ENCODE assay signal across 26 mouse cellular contexts in genomic region chr19:11690839-11691238, GRCm38 (mm10). TPM values are rescaled to one million over a fixed set of nuclear protein-coding genes. Genes with fewer than 3 reads are reported as not detected.
A peak's percentile ranks its signal among the peaks of the same experiment; 100 is the strongest.
DNase-seq lines count a peak whose midpoint lies in the region; ATAC-seq and TF ChIP-seq lines count a peak whose summit lies in the region.
"Had no signal": no experiment of that assay in that cellular context is flagged by ENCODE, and none has a peak within 500 bp of the region (broad histone marks: within the 10 kb centered on the region; RNA-seq: fewer than 3 reads in every experiment).

Oosp1 (minus strand) TSS chr19:11691150.

- peak; percentile 2 for DNase-seq in lung, postnatal 36 days
- no peak for DNase-seq in lung, postnatal 0 days (ENCODE audit: low spot score)
- peak; percentile 16 to 29 for DNase-seq in B cell, adult 2 months
- DNase-seq in naive thymus-derived CD4-positive, alpha-beta T cell, adult 2 months (ENCODE audit: low read depth): peak; percentile 24
- peak; percentile 4 for DNase-seq in thymus, postnatal 14 days
- no peak for DNase-seq in kidney, adult 2 months
- DNase-seq: adrenal gland, adult 8-10 months; cerebellum, adult 11 months; cerebellum, adult 9-10 months; cerebellum, postnatal 36 days; forebrain, postnatal 0 days; gastrocnemius, postnatal 36 days; heart, adult 18-20 months; heart, postnatal 10 days; heart, postnatal 4 days had no signal

- no peak for TF ChIP-seq CTCF in lung, postnatal 0 days (IDR thresholded peaks at IDR 0.05)
- no peak for TF ChIP-seq CTCF in kidney, adult 2 months (conservative IDR thresholded peaks at IDR 0.05; ENCODE audit: insufficient read depth, insufficient read length, low read depth, low read length)

- 44% methylated on average over 5 of the region's 5 CpGs for WGBS in lung, postnatal 0 days
- 74% methylated on average over 5 of the region's 5 CpGs for WGBS in intestine, embryonic 15.5 days
- WGBS in kidney, adult 2 months: 37% methylated on average over 5 of the region's 5 CpGs
- WGBS in midbrain, embryonic 16.5 days: 69% methylated on average over 5 of the region's 5 CpGs

- no peak for TF ChIP-seq POLR2A in kidney, adult 2 months (IDR thresholded peaks at IDR 0.05; ENCODE audit: low read depth, low read length)

- no peak for TF ChIP-seq EP300 in lung, postnatal 0 days (IDR thresholded peaks at IDR 0.05)

- no peak within 1 kb of the TSS for H3K27ac ChIP-seq in lung, postnatal 0 days (ENCODE audit: low read length)
- H3K27ac ChIP-seq in intestine, embryonic 15.5 days: no peak within 1 kb of the TSS
- no peak within 1 kb of the TSS for H3K27ac ChIP-seq in kidney, adult 2 months (ENCODE audit: insufficient read depth, low read depth, low read length)
- no peak within 1 kb of the TSS for H3K27ac ChIP-seq in midbrain, embryonic 16.5 days (ENCODE audit: low read length)
- H3K27ac ChIP-seq: embryonic facial prominence, embryonic 10.5 days; forebrain, embryonic 13.5 days; heart, embryonic 10.5 days; hindbrain, embryonic 12.5 days had no signal

- H3K27me3 ChIP-seq in lung, postnatal 0 days (replicated peaks; ENCODE audit: insufficient read depth, low read length): no peaks in the 10 kb centered on the region
- H3K27me3 ChIP-seq in intestine, embryonic 15.5 days (replicated peaks): no peaks in the 10 kb centered on the region
- no peaks in the 10 kb centered on the region for H3K27me3 ChIP-seq in kidney, adult 2 months (replicated peaks; ENCODE audit: control insufficient read depth, insufficient read depth, low read length)
- no peaks in the 10 kb centered on the region for H3K27me3 ChIP-seq in midbrain, embryonic 16.5 days (ENCODE audit: control insufficient read depth, insufficient read depth, low read depth, low read length)
- H3K27me3 ChIP-seq: forebrain, embryonic 13.5 days; hindbrain, embryonic 12.5 days had no signal

- no peak within 1 kb of the TSS for H3K4me2 ChIP-seq in lung, postnatal 0 days (replicated peaks; ENCODE audit: low read depth, low read length)
- H3K4me2 ChIP-seq in intestine, embryonic 15.5 days (replicated peaks): no peak within 1 kb of the TSS
- H3K4me2 ChIP-seq in midbrain, embryonic 16.5 days (ENCODE audit: low read length): no peak within 1 kb of the TSS
- H3K4me2 ChIP-seq: forebrain, embryonic 13.5 days; hindbrain, embryonic 12.5 days had no signal

- ATAC-seq in lung, postnatal 0 days: no peak
- no peak for ATAC-seq in intestine, embryonic 15.5 days
- ATAC-seq in midbrain, embryonic 16.5 days: no peak
- ATAC-seq: forebrain, embryonic 13.5 days; forebrain, postnatal 0 days; hindbrain, embryonic 16.5 days; inflammation-experienced regulatory T-cells, adult 6 months had no signal

- no peaks in the 10 kb centered on the region for H3K36me3 ChIP-seq in lung, postnatal 0 days (ENCODE audit: insufficient read depth, low read length)
- no peaks in the 10 kb centered on the region for H3K36me3 ChIP-seq in intestine, embryonic 15.5 days
- H3K36me3 ChIP-seq in kidney, adult 2 months (ENCODE audit: control insufficient read depth, insufficient read depth, low read length): no peaks in the 10 kb centered on the region
- H3K36me3 ChIP-seq in midbrain, embryonic 16.5 days (ENCODE audit: control insufficient read depth, insufficient read depth, low read length): no peaks in the 10 kb centered on the region
- H3K36me3 ChIP-seq: embryonic facial prominence, embryonic 10.5 days; heart, embryonic 10.5 days; hindbrain, embryonic 12.5 days had no signal

- H3K9me3 ChIP-seq in lung, postnatal 0 days (ENCODE audit: low read length): no peaks in the 10 kb centered on the region
- H3K9me3 ChIP-seq in intestine, embryonic 15.5 days: no peaks in the 10 kb centered on the region
- no peaks in the 10 kb centered on the region for H3K9me3 ChIP-seq in midbrain, embryonic 16.5 days (replicated peaks; ENCODE audit: control insufficient read depth, low read length, poor library complexity, severe bottlenecking)
- H3K9me3 ChIP-seq: embryonic facial prominence, embryonic 10.5 days; forebrain, embryonic 13.5 days; heart, embryonic 10.5 days; hindbrain, embryonic 12.5 days had no signal

- H3K4me1 ChIP-seq in lung, postnatal 0 days (ENCODE audit: insufficient read depth, low read depth, low read length): no peaks in the 10 kb centered on the region
- H3K4me1 ChIP-seq in intestine, embryonic 15.5 days (replicated peaks): no peaks in the 10 kb centered on the region
- H3K4me1 ChIP-seq in kidney, adult 2 months (ENCODE audit: control insufficient read depth, insufficient read depth, low read length): no peaks in the 10 kb centered on the region
- H3K4me1 ChIP-seq in midbrain, embryonic 16.5 days (ENCODE audit: control insufficient read depth, insufficient read depth, low read length): no peaks in the 10 kb centered on the region
- H3K4me1 ChIP-seq: embryonic facial prominence, embryonic 10.5 days; forebrain, embryonic 13.5 days; heart, embryonic 10.5 days; hindbrain, embryonic 12.5 days had no signal

- no peak within 1 kb of the TSS for H3K9ac ChIP-seq in lung, postnatal 0 days (replicated peaks; ENCODE audit: low read depth)
- no peak within 1 kb of the TSS for H3K9ac ChIP-seq in intestine, embryonic 15.5 days
- H3K9ac ChIP-seq in midbrain, embryonic 16.5 days (ENCODE audit: low read depth, low read length): no peak within 1 kb of the TSS
- H3K9ac ChIP-seq: forebrain, embryonic 13.5 days; forebrain, postnatal 0 days; hindbrain, embryonic 12.5 days had no signal

- H3K4me3 ChIP-seq in lung, postnatal 0 days (ENCODE audit: low read depth, low read length): no peak within 1 kb of the TSS
- no peak within 1 kb of the TSS for H3K4me3 ChIP-seq in intestine, embryonic 15.5 days (replicated peaks)
- no peak within 1 kb of the TSS for H3K4me3 ChIP-seq in kidney, adult 2 months (ENCODE audit: insufficient read depth, low read depth, low read length)
- H3K4me3 ChIP-seq in midbrain, embryonic 16.5 days (ENCODE audit: low read depth, low read length): no peak within 1 kb of the TSS
- H3K4me3 ChIP-seq: embryonic facial prominence, embryonic 10.5 days; forebrain, embryonic 13.5 days; heart, embryonic 10.5 days; hindbrain, embryonic 12.5 days had no signal

RNA-seq across cellular contexts. Expression of gene Oosp1, which starts in this region (rescaled TPM):
- not detected in 2 replicates for polyA plus RNA-seq in lung, postnatal 0 days (2015; fragmentation: Nextera tagmentation; extraction: Ambion mirVana)
- not detected in 2 replicates for polyA plus RNA-seq in intestine, embryonic 15.5 days (2015; fragmentation: Nextera tagmentation; extraction: Ambion mirVana)
- not detected in 2 replicates for polyA plus RNA-seq in kidney, adult 2 months (2012; rRNA removed)
- polyA plus RNA-seq in midbrain, embryonic 16.5 days (2015; fragmentation: Nextera tagmentation; extraction: Ambion mirVana): not detected in 2 replicates
- polyA plus RNA-seq: brain, embryonic 14.5 days; embryonic facial prominence, embryonic 10.5 days; embryonic facial prominence, embryonic 14.5 days; forebrain, embryonic 13.5 days; forebrain, postnatal 0 days; heart, embryonic 10.5 days; heart, embryonic 14.5 days; hindbrain, embryonic 12.5 days; hindbrain, embryonic 16.5 days; inflammation-experienced regulatory T-cells, adult 6 months had no signal

Comparison
In these comparisons a context has a peak if more than half of its experiments do, and no peak if none do; other contexts are left out.
1. DNase-seq: peak in lung, postnatal 36 days (single experiment), B cell, adult 2 months (2 of 2), naive thymus-derived CD4-positive, alpha-beta T cell, adult 2 months (single experiment) and thymus, postnatal 14 days (single experiment); none in lung, postnatal 0 days (single experiment) and kidney, adult 2 months (single experiment).